Comparison of ENCODE assay signal across 8 mouse cellular contexts in genomic region chr2:174295900-174296465, GRCm38 (mm10). TPM values are rescaled to one million over a fixed set of nuclear protein-coding genes. Genes with fewer than 3 reads are reported as not detected.
A peak's percentile ranks its signal among the peaks of the same experiment; 100 is the strongest.
DNase-seq lines count a peak whose midpoint lies in the region; ATAC-seq and TF ChIP-seq lines count a peak whose summit lies in the region.

No protein-coding gene starts in this region.

- H3K9ac ChIP-seq in CH12.LX (ENCODE audit: insufficient read depth, low read depth): no peak overlapping the region
- no peak overlapping the region for H3K9ac ChIP-seq in forebrain, embryonic 16.5 days (replicated peaks; ENCODE audit: low read depth, low read length)

- TF ChIP-seq EP300 in CH12.LX (IDR thresholded peaks at IDR 0.05; ENCODE audit: low read length): no peak

- 44% methylated on average over 29 of the region's 29 CpGs for WGBS in forebrain, embryonic 16.5 days
- 42% methylated on average over 29 of the region's 29 CpGs for WGBS in macrophage (ENCODE audit: missing documents)

- no peak overlapping the region for H3K27ac ChIP-seq in gastrocnemius, adult 2 months
- H3K27ac ChIP-seq in CH12.LX (ENCODE audit: insufficient read depth, low read depth) (0 out of 2 replicates have a peak overlapping the region, but pooled peaks have one; percentile 9), macrophage (no peak overlapping the region)
- H3K27ac ChIP-seq in forebrain, embryonic 16.5 days (ENCODE audit: low read length): no peak overlapping the region

- intact Hi-C loops in gastrocnemius, adult 2 months (cut with DNase I): loop anchor here (5.0 to 10.0 kb wide), 2 partner anchors 221 to 704 kb away; partner anchors contain the start of gene Stx16

- no peak for TF ChIP-seq CTCF in gastrocnemius, adult 2 months (IDR thresholded peaks at IDR 0.05)
- no peak for TF ChIP-seq CTCF in CH12.LX (conservative IDR thresholded peaks at IDR 0.05 in 1 of 2, IDR thresholded peaks at IDR 0.05 in 1 of 2; ENCODE audit: low read depth in 2 of 2, low read length in 2 of 2)

- in situ Hi-C loops in CH12.LX (cut with MboI; ENCODE audit: low pct_ligation_motif_present, low pct_unique_long_range_greater_than_20kb, low sequenced_read_pairs): no loop called here

- no peak for TF ChIP-seq RAD21 in CH12.LX (IDR thresholded peaks at IDR 0.05; ENCODE audit: low read depth, low read length)

- no peak; the same call in 1 of the 2 replicates for TF ChIP-seq POLR2A in CH12.LX (IDR thresholded peaks at IDR 0.05; ENCODE audit: low read depth, low read length)

- ATAC-seq in forebrain, embryonic 16.5 days: no peak

- peaks cover 0 to 15% of the 10 kb centered on the region in 2 experiments for H3K36me3 ChIP-seq in CH12.LX (replicated peaks in 1 of 2; ENCODE audit: control insufficient read depth in 1 of 2, insufficient read depth in 1 of 2, low read length in 1 of 2)
- H3K36me3 ChIP-seq in forebrain, embryonic 16.5 days (ENCODE audit: control insufficient read depth, insufficient read depth): no peaks in the 10 kb centered on the region
- H3K36me3 ChIP-seq in macrophage (ENCODE audit: inconsistent target): no peaks in the 10 kb centered on the region

- DNase-seq in gastrocnemius, adult 2 months: no peak
- DNase-seq in gastrocnemius, adult 8-10 months (ENCODE audit: low spot score in 2 of 2): no peak
- DNase-seq in CH12.LX (ENCODE audit: extremely low read depth): no peak
- DNase-seq in ovary, postnatal 14 days (ENCODE audit: low spot score): no peak
- DNase-seq in right cerebral cortex, adult 2 months (ENCODE audit: low spot score in 2 of 2): no peak
- DNase-seq in kidney, adult 18-20 months: no peak

- no peaks in the 10 kb centered on the region for H3K27me3 ChIP-seq in CH12.LX (replicated peaks)
- H3K27me3 ChIP-seq in forebrain, embryonic 16.5 days (replicated peaks; ENCODE audit: control insufficient read depth, insufficient read depth, low read length): peaks cover 26% of the 10 kb centered on the region

- peaks cover 36% of the 10 kb centered on the region for H3K79me2 ChIP-seq in CH12.LX (replicated peaks; ENCODE audit: control insufficient read depth, extremely low read depth, insufficient read depth, poor library complexity, severe bottlenecking)
- peaks cover 5% of the 10 kb centered on the region; the same call in 1 of the 2 replicates for H3K79me2 ChIP-seq in macrophage (ENCODE audit: inconsistent target)

- dilution Hi-C loops in CH12.LX (cut with MboI; ENCODE audit: extremely low pct_ligation_motif_present, extremely low pct_unique_long_range_greater_than_20kb, low sequenced_read_pairs): no loop called here

- H3K4me2 ChIP-seq in CH12.LX (ENCODE audit: insufficient read depth, low read depth, poor library complexity, severe bottlenecking): peak overlapping the region; percentile 76
- peak overlapping the region; percentile 63 for H3K4me2 ChIP-seq in forebrain, embryonic 16.5 days (ENCODE audit: low read length)

- peaks cover 36% of the 10 kb centered on the region for H3K9me3 ChIP-seq in CH12.LX (replicated peaks; ENCODE audit: low read length)
- H3K9me3 ChIP-seq in forebrain, embryonic 16.5 days (ENCODE audit: control insufficient read depth, low read length): peaks cover 48% of the 10 kb centered on the region

- H3K4me3 ChIP-seq in gastrocnemius, adult 2 months: peak overlapping the region; percentile 48
- H3K4me3 ChIP-seq in CH12.LX (replicated peaks in 1 of 3; ENCODE audit: low read depth in 2 of 3, low read length in 2 of 3, poor library complexity in 1 of 3) (peak overlapping the region; percentile 45 to 70 (median 56)), macrophage (ENCODE audit: inconsistent target) (peak overlapping the region; percentile 32; the same call in 1 of the 2 replicates)
- H3K4me3 ChIP-seq in forebrain, embryonic 16.5 days (replicated peaks; ENCODE audit: low read length): peak overlapping the region; percentile 61

- H3K4me1 ChIP-seq in CH12.LX (ENCODE audit: control insufficient read depth in 1 of 2, insufficient read depth in 2 of 2): peaks cover 3 to 19% of the 10 kb centered on the region in 2 experiments; a peak in 3 of 4 replicates
- peaks cover 44% of the 10 kb centered on the region for H3K4me1 ChIP-seq in forebrain, embryonic 16.5 days (replicated peaks; ENCODE audit: control insufficient read depth, insufficient read depth, low read length)

TF ChIP-seq in CH12.LX, 34 proteins besides CTCF, POLR2A, EP300 and RAD21:
- TF ChIP-seq NELFE (IDR thresholded peaks at IDR 0.05; ENCODE audit: low read depth, low read length) (0 out of 2 replicates have a peak, but pooled peaks have one; percentile 9), NRF1 (IDR thresholded peaks at IDR 0.05; ENCODE audit: low read depth, low read length) (peak; percentile 41), POLR2AphosphoS2 (IDR thresholded peaks at IDR 0.05; ENCODE audit: low read depth, low read length) (no peak), ZNF384 (IDR thresholded peaks at IDR 0.05; ENCODE audit: low read depth, low read length) (0 out of 2 replicates have a peak, but pooled peaks have one; percentile 6)

RNA-seq across cellular contexts. Expression of gene Gnas, which starts 11.9 kb away (rescaled TPM):
- total RNA-seq in gastrocnemius, adult 2 months (2021): 1,000 to 10,000 TPM; 1,330 to 1,331 TPM
- total RNA-seq in gastrocnemius, adult 8-10 months (2022): 1,000 to 10,000 TPM; 1,232 to 1,409 (median 1,307) TPM
- total RNA-seq in CH12.LX (2012; rRNA removed) (393 and 452 TPM in 2 replicates), CH12.LX (2014; rRNA removed) (365 and 369 TPM in 2 replicates)
- polyA plus RNA-seq in CH12.LX (2012; ENCODE audit: insufficient read length, low read depth) (502 and 537 TPM in 2 replicates), macrophage (2018) (589 to 618 TPM (median 597 TPM) in 3 replicates)
- polyA plus RNA-seq in forebrain, embryonic 16.5 days (2015; fragmentation: Nextera tagmentation; extraction: Ambion mirVana): 1,187 and 1,213 TPM in 2 replicates
- 100 to 1,000 TPM; 101 to 298 (median 163) TPM for total RNA-seq in macrophage (2018; cell fraction: chromatin; rRNA removed)
- total RNA-seq in macrophage (2018; cell fraction: cytosol; rRNA removed): 100 to 1,000 TPM; 612 to 859 (median 697) TPM
- 100 to 1,000 TPM; 146 to 349 (median 236) TPM for total RNA-seq in macrophage (2018; cell fraction: nucleus; rRNA removed)

RNA-seq across cellular contexts. Expression of gene Gm20721, which starts 50.5 kb away (rescaled TPM):
- 1 to 10 TPM; 1.9 to 3.4 TPM for total RNA-seq in gastrocnemius, adult 2 months (2021)
- total RNA-seq in gastrocnemius, adult 8-10 months (2022): 1 to 10 TPM; 1.0 to 2.2 (median 1.2) TPM
- 48.9 and 55.7 TPM in 2 replicates for total RNA-seq in CH12.LX (2012; rRNA removed)
- total RNA-seq in CH12.LX (2014; rRNA removed): not detected in 2 replicates
- polyA plus RNA-seq in CH12.LX (2012; ENCODE audit: insufficient read length, low read depth): 259 and 363 TPM in 2 replicates
- polyA plus RNA-seq in forebrain, embryonic 16.5 days (2015; fragmentation: Nextera tagmentation; extraction: Ambion mirVana): 11.4 and 13.5 TPM in 2 replicates
- total RNA-seq in macrophage (2018; cell fraction: chromatin; rRNA removed): under 1 TPM in 1 of 26 experiments, not detected in 25; 0.33 TPM
- total RNA-seq in macrophage (2018; cell fraction: cytosol; rRNA removed): 1 to 10 TPM in 19 of 26 experiments, under 1 TPM in 7; 0.22 to 3.9 (median 1.3) TPM
- under 1 TPM in 7 of 26 experiments, not detected in 19; 0.29 to 1.00 (median 0.40) TPM for total RNA-seq in macrophage (2018; cell fraction: nucleus; rRNA removed)
- 0.79 to 12.4 TPM (median 1.1 TPM) in 3 replicates for polyA plus RNA-seq in macrophage (2018)
